Mouse (Mus musculus): ENCODE measurements around the gene Arl4c. TPM values are rescaled to one million over a fixed set of nuclear protein-coding genes. Genes with fewer than 3 reads are reported as not detected.

Arl4c gene
- polyA plus RNA-seq (2014; fragmentation: Illumina TruSeq; extraction: RNeasy Lipid Tissue Mini Kit (QIAGEN cat#74804)), result 34.4 TPM

DNA sequence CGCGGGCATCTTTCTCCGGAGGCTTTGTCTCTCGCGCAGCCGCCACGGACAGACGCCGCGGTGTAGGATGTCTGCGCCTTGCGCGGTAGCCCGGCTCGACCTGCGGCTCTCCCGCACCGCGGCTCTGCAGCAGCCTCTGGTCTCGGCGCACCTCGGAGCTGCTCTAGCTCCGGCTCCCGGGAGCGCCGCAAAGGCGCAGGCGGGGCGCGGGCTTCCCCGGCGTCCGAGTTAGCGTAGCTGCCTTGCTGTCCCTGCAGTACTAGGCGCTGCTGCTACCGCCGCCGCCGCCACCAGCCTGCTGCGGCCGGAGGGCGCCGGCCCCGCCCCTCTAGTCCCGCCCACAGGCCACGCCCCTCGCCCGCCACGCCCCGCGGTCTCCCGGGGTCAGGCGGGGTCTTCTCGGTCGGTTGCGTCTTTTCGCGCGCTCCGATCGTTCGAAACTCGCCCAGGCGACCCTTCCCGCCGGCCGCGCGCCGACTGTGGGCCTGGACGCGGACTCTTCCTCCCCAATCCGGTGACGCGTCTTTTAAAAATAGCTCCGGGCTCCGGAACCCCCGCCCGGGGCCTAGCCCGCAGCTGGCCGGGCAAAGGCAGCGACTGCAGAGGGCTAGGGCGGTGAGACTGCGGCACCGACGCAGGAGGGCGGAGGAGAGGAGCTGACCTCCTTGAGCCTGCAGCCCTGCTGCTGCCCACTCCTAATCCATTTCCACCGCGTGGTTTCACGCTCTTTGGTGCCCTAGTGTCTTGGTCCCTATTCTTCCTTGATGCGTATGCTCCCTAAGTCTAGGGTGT is at the start of gene Arl4c:
Gene Arl4c, minus strand, starts transcription at position 352 of the 792 bp plus-strand sequence.

Other genes starting within 250 kb of the Arl4c start
- gene Glrp1, start 192.2 kb downstream of the Arl4c start, polyA plus RNA-seq (2014; fragmentation: Illumina TruSeq; extraction: RNeasy Lipid Tissue Mini Kit (QIAGEN cat#74804)), result not detected

Data from ovary, adult 10 weeks (tissue).